Mouse (Mus musculus) v-Abl transformed pro-B cells (cell line): ENCODE results near the gene Sfrp4.
"Not testable (repeated sequence)": the region's sequence is repeated elsewhere in the genome, so short reads cannot be mapped to it uniquely, and the experiment has no call there.

Experiments
- in situ Hi-C, 2 experiments: fragments of 400-800 bp; cut with MboI; formaldehyde crosslinking; loops; one replicate each; pipeline ENCODE4 v1.15.1; 2025; ENCODE audit not compliant: unreplicated experiment in 2 of 2

The Sfrp4 gene

DNA sequence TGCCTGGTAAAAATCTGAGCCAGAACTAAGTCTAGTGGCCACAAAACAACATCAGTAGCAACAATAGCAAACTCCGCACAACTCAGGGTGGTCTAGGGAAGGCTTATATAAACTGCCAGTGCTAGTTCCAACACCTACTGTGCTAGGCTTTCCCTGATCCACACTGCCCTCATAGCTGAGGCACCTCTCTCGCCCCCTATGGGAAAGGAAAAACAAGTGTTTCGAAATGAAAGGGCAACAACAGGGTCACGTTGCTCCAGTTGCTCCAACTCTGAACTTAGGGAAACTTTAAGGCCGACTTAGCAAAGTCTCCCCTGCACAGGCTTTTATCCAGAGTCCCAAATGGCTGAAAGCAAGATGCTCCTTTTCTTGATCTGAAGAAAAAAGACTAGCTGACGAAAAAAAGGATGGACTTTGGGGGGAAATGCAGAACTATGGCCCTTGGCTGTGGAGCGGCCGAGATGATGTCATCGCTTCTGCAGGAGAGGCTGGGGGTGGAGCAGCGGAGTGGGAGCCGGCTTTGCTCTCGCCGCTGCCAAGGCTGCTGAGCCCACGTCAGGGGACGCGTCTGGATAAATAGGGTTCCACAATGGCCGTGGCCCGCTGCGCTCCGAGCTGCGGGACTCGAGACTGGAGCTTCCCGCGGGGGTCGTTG, at the start of gene Sfrp4:
Sfrp4 (plus strand) TSS at position 532 of the 655 bp plus-strand sequence.
- in situ Hi-C loops: loop anchor here in 1 of 2 experiments (10.0 kb wide), 1 partner anchor 168 kb away; no protein-coding TSS in a partner anchor

DNA sequence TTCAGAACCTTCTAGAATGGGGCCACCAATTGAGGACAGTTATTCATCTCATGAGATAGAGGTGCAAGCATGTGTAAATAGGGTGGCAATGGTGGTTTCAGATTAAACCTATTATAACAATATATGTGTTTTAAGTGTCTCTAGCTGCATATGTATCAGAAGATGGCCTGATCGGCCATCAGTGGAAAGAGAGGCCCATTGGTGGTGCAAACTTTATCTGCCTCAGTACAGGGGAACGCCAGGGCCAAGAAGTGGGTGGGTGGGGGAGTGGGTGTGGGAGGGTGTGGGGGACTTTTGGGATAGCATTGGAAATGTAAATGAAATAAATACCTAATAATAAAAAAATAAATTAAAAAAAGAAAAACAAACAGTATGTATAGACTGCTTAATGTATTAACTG, 48.2 kb upstream of the Sfrp4 start:
- in situ Hi-C loops: not testable (repeated sequence)

GRCm38 (mm10) chr13:19575947-19576346, 47.0 kb upstream of the Sfrp4 start:
- in situ Hi-C loops: no loop called here

DNA sequence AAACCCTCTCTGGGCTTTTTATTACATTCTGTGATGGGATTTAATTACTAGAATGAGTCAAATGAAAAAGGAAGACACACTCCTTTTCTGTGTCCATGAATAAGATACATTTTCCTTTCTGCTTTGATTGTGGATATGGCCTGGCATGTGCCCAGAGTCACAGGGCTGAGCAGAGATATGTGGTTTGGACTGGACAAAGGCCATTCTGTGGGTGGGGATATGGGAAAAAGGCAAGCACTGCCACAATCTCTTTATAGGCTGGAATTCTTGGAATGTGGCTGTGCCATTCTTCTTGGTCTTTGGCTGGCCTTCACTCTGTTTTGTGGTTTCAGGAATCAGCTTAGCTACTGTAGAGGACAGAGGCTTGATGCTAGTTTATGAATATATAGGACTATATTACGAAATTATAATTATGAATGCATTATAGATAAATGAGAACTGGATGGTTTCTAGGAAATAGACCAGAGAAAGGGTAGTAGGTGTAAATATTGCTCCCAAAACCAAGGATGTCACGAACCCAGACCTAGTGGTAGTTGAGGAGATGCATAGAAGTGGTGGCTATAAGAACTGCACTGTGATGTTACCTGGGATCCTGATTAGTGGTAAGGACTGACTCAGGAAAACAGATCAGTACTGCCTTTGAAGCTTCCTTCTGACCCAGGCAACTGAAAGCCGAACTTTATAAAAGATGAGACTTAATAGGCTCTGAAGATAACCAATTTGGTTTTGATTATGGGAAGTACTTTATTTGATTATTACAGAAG, 31.7 kb upstream of the Sfrp4 start:
- in situ Hi-C loops: no loop called here

DNA sequence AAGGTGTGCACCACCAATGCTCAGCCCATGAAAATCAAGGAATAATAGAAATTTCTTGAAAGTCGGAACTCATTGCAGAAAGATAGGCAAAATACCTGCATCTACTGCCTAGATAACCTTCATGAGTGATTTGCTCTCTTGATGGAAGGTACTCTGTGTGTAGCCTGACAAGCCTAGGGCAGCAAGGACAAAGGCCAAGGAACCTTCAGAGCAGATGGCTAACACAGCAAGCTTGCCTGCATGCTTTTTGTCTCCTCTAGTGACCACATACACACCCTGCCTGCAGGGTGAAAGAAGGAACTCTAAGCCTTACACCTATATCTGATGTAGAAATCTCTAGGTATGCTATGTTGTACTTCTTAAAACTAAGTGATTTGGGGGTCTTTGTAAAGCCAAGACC, 27.8 kb upstream of the Sfrp4 start:
- in situ Hi-C loops: no loop called here

- in situ Hi-C loops: no loop called here
Observed at GRCm38 (mm10) chr13:19599242-19599641, 23.7 kb upstream of the Sfrp4 start.

- in situ Hi-C loops: no loop called here
Observed at GRCm38 (mm10) chr13:19602531-19602930, 20.4 kb upstream of the Sfrp4 start.

- in situ Hi-C loops: no loop called here
Observed at GRCm38 (mm10) chr13:19603719-19604118, 19.2 kb upstream of the Sfrp4 start.

DNA sequence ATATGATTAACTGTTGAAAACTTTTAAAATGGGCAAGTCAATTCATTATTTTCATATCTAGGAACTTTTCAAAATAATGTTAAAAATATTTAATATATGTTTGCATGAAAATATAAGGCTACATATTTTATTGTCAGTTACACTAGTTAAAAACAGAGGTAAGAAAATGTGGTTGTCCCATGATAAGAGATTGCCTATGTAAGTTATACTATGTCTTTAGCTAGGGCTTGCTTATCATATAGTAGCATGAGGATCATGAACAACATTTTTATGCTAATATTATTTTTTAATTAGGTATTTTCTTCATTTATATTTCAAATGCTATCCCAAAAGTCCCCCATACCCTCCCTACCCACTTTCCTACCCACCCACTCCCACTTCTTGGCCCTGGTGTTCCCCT, 18.0 kb upstream of the Sfrp4 start:
- in situ Hi-C loops: no loop called here

- in situ Hi-C loops: no loop called here
Observed at GRCm38 (mm10) chr13:19608120-19608519, 14.8 kb upstream of the Sfrp4 start.

DNA sequence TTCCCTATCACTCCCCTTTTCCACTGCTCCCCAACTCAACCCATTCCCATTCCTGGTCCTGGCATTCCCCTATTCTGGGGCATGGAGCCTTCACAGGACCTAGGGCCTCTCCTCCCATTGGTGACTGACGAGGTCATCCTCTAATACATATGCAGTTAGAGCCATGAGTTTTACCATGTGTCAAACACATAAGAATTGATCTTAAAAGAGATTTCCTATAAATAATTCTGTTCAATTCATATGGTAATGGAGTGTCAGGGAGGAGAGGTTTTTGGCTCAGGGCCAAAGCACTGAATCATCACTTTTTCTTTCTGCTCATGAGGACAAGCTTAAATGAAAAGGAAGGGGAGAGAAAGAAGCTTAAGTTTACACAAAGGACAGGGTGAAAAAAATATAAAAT, 10.6 kb upstream of the Sfrp4 start:
- in situ Hi-C loops: no loop called here

DNA sequence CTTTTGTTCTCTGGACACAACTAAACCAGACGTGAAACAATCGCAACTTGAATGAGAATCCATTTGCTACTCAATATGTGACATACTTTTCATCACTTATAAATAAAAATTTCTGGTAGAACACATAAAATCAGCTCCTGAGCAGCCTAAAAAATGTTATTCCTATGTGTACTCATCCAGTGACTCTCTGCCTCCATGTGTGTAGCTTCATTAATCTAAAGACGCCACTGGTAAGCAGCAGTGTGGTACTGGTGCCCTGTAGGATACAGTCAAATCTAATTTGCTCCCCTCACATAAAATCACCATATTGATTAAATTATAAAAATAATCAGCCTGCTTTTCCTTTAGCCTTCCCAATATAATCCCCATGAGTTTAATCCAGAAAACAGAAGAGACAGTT, 9.9 kb upstream of the Sfrp4 start:
- in situ Hi-C loops: no loop called here

DNA sequence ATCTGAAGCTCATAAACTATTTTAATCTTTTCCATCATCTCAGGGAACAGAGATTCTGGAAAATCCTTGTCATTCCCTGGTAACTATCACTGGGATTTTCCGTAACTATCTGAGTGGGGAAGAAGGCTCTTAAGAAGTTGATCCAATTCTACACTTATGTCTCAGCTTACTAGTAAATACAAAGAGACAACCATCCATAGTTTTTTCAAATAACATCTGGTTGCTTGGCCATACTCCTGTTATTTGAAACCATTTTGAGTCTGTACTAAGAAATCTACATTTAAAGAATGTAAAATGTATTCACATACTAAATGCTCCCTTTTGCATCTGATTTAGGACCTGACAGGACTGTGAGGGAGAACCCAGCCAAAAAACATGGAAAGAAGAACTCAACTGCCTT, 9.5 kb upstream of the Sfrp4 start:
- in situ Hi-C loops: no loop called here

GRCm38 (mm10) chr13:19614311-19614710, 8.6 kb upstream of the Sfrp4 start:
- in situ Hi-C loops: no loop called here

- in situ Hi-C loops: no loop called here
Observed at GRCm38 (mm10) chr13:19618081-19618480, 4.8 kb upstream of the Sfrp4 start.

DNA sequence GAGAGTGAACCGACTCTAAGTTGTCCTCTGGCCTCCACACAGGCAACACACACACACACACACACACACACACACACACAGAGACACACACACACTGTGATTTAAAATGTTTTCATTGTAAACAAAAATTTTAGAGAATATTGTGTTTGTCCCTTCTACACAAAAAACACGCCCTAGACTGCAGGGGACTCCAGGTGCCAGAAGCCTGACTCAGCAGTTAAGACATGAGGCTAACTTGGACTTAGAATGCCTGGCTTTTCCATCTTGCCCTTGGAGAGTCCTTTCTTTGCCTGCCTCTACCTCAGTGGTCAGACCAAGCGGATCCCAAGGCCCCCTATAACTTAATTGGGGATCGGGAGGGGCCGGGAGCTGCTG, 4.1 kb upstream of the Sfrp4 start:
- in situ Hi-C loops: no loop called here

DNA sequence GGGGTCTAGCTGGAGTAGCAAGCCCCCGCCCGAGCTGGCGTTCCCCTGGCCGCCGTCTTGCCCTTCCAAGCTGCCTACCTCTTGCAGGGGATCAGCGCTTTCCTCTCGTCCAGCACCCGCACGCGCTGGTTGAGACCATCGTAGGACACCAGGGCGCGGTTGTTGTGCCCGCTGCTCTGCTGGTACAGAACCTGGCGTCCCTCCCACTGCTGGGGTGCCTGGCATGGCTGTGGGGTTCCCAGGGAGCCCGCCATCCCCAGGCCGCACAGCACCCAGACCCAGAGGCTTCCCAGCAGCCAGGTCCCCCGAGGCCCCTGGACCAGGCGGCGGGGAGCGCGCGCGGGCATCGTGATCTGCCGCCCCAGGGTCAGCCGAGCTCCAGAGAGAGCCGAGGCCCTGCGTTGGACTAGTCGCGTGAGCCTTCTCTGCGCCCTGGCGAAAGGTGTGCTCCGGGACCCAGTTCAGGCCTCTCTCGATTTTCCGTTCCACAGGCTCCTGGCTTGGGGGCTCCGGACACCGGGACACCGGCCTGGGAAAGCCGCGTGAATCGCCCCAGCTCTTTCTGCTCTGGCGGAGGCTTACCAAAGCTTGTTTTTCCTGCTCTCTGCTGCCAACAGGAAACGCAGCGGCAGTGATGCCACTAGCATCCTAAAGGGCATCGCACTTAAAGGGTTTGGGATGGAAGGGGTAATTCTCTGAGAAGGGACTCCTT, 3.5 kb upstream of the Sfrp4 start, which contains the start of gene Epdr1:
Epdr1 (minus strand) TSS at position 712 of the 712 bp plus-strand sequence.
- in situ Hi-C loops: no loop called here

GRCm38 (mm10) chr13:19623228-19623905, 463 bp downstream of the Sfrp4 start:
- in situ Hi-C loops: loop anchor here in 1 of 2 experiments (10.0 kb wide), 1 partner anchor 169 kb away; no protein-coding TSS in a partner anchor

DNA sequence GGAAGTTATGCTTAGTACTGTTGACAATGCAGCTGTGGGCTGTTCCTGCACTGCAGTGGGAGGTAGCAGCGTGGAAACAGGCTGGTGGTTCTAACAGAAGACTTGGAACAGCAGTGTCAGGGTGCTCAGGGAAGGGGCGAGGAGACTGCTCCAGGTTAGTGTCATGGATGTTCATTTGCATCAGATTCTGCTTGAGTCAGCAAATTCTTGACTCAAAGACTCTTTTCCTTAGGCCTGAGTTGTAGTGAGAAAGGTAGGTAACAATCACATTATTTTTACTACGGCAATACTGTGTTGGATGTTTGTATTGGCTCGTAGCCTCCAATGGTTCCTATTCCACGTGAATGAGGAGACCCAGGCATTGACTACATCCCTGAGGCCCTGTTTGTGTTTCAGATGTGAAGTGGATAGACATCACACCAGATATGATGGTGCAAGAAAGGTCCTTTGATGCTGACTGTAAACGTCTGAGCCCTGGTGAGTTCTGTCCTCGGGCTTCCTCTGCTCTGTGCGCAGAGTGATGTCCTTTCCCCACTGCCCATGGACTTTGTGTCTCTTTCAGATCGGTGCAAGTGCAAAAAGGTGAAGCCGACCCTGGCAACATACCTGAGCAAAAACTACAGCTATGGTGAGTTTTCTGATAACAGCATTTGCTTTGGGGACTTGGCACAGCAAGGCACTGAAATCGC, 1.9 kb downstream of the Sfrp4 start:
- in situ Hi-C loops: loop anchor here in 1 of 2 experiments (10.0 kb wide), 1 partner anchor 170 kb away; no protein-coding TSS in a partner anchor

DNA sequence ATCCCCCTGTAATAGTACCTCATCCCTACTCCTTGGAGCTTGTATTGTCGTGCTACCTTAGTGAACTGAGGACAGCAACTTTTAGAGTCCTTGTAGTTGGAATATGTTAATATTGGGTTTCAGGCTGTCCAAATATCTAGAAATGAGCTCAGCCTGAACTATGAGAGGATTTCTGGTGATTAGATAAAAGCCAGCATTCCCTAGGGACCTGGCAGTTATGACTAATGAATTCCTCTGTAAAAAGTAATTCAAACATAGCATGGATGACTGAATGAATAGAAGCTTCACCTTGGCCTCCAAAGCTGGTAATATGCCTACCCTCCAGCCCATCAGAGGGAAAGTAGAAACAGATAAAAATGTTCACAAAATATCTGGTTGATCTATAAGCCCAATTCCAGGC, 3.6 kb downstream of the Sfrp4 start:
- in situ Hi-C loops: loop anchor here in 1 of 2 experiments (10.0 kb wide), 1 partner anchor 172 kb away; no protein-coding TSS in a partner anchor
